Mouse (Mus musculus): ENCODE results near the gene Orc6. TPM values are rescaled to one million over a fixed set of nuclear protein-coding genes. Genes with fewer than 3 reads are reported as not detected.

Orc6 gene
- polyA plus RNA-seq, 1 experiment from 2014 or later = 109 TPM

GRCm38 (mm10) chr8:85327036-85327435 lies 27.6 kb downstream of the Orc6 start:
- Histone ChIP-seq H3K9me3 (replicated peaks) (no peaks in the 10 kb centered on the region), H3K4me2 (no peak overlapping the region), H3K9ac (no peak overlapping the region), H3K4me1 (no peaks in the 10 kb centered on the region), H3K4me3 (no peak overlapping the region), H3K27ac (no peak overlapping the region), H3K27me3 (no peaks in the 10 kb centered on the region), H3K36me3 (ENCODE audit: poor library complexity, severe bottlenecking) (no peaks in the 10 kb centered on the region)
- 82% methylated on average over 9 of the region's 9 CpGs for WGBS
- ATAC-seq = no peak

- Histone ChIP-seq H3K4me2 (no peak overlapping the region), H3K9me3 (replicated peaks) (no peaks in the 10 kb centered on the region), H3K4me1 (no peaks in the 10 kb centered on the region), H3K4me3 (no peak overlapping the region), H3K9ac (no peak overlapping the region), H3K36me3 (ENCODE audit: poor library complexity, severe bottlenecking) (no peaks in the 10 kb centered on the region), H3K27ac (no peak overlapping the region), H3K27me3 (no peaks in the 10 kb centered on the region)
- no peak for ATAC-seq
- 82% methylated on average over 1 of the region's 1 CpGs for WGBS
Observed at GRCm38 (mm10) chr8:85329506-85329905, 30.1 kb downstream of the Orc6 start.

- Histone ChIP-seq H3K9me3 (replicated peaks) (no peaks in the 10 kb centered on the region), H3K9ac (no peak overlapping the region), H3K36me3 (ENCODE audit: poor library complexity, severe bottlenecking) (no peaks in the 10 kb centered on the region), H3K4me3 (no peak overlapping the region), H3K27me3 (no peaks in the 10 kb centered on the region), H3K4me1 (no peaks in the 10 kb centered on the region), H3K27ac (no peak overlapping the region), H3K4me2 (no peak overlapping the region)
- no peak for ATAC-seq
Observed at GRCm38 (mm10) chr8:85335105-85335504, 35.7 kb downstream of the Orc6 start.

GRCm38 (mm10) chr8:85336211-85336933 lies 36.9 kb downstream of the Orc6 start:
- Histone ChIP-seq H3K9me3 (replicated peaks) (no peaks in the 10 kb centered on the region), H3K4me3 (no peak overlapping the region), H3K27me3 (no peaks in the 10 kb centered on the region), H3K4me2 (no peak overlapping the region), H3K4me1 (no peaks in the 10 kb centered on the region), H3K36me3 (ENCODE audit: poor library complexity, severe bottlenecking) (no peaks in the 10 kb centered on the region), H3K27ac (no peak overlapping the region), H3K9ac (no peak overlapping the region)
- WGBS = 82% methylated on average over 6 of the region's 6 CpGs
- no peak for ATAC-seq

GRCm38 (mm10) chr8:85337681-85338080 lies 38.2 kb downstream of the Orc6 start:
- H3K27me3 ChIP-seq = no peaks in the 10 kb centered on the region
- H3K27ac ChIP-seq = no peak overlapping the region
- no peaks in the 10 kb centered on the region for H3K4me1 ChIP-seq
- no peak overlapping the region for H3K9ac ChIP-seq
- ATAC-seq = no peak
- 85% methylated on average over 4 of the region's 4 CpGs for WGBS
- H3K4me2 ChIP-seq = no peak overlapping the region
- no peaks in the 10 kb centered on the region for H3K36me3 ChIP-seq (ENCODE audit: poor library complexity, severe bottlenecking)
- no peaks in the 10 kb centered on the region for H3K9me3 ChIP-seq (replicated peaks)
- H3K4me3 ChIP-seq = no peak overlapping the region

- no peak for ATAC-seq
- H3K27ac ChIP-seq = no peak overlapping the region
Observed at GRCm38 (mm10) chr8:85339871-85340573, 40.6 kb downstream of the Orc6 start.

GRCm38 (mm10) chr8:85353287-85353686 lies 53.9 kb downstream of the Orc6 start:
- Histone ChIP-seq H3K4me1 (no peaks in the 10 kb centered on the region), H3K27ac (no peak overlapping the region), H3K36me3 (ENCODE audit: poor library complexity, severe bottlenecking) (no peaks in the 10 kb centered on the region), H3K4me2 (no peak overlapping the region), H3K9me3 (replicated peaks) (no peaks in the 10 kb centered on the region), H3K9ac (no peak overlapping the region), H3K27me3 (no peaks in the 10 kb centered on the region), H3K4me3 (no peak overlapping the region)
- ATAC-seq = no peak
- 80% methylated on average over 4 of the region's 4 CpGs for WGBS

More at GRCm38 (mm10) chr8:85339871-85340573, 40.6 kb downstream of the Orc6 start:
- H3K4me1 ChIP-seq = no peaks in the 10 kb centered on the region
- H3K27me3 ChIP-seq = no peaks in the 10 kb centered on the region
- no peaks in the 10 kb centered on the region for H3K9me3 ChIP-seq (replicated peaks)
- no peak overlapping the region for H3K9ac ChIP-seq
- no peak overlapping the region for H3K4me3 ChIP-seq
- 66% methylated on average over 5 of the region's 5 CpGs for WGBS
- no peaks in the 10 kb centered on the region for H3K36me3 ChIP-seq (ENCODE audit: poor library complexity, severe bottlenecking)
- no peak overlapping the region for H3K4me2 ChIP-seq

Other genes starting within 250 kb of the Orc6 start
- gene Fbxw9, start 239.6 kb upstream of the Orc6 start, polyA plus RNA-seq (2015; fragmentation: Nextera tagmentation; extraction: Ambion mirVana) = 39.4 and 49.1 TPM in 2 replicates
- 0.88 and 0.93 TPM in 2 replicates for gene Gm5741, start 231.7 kb upstream of the Orc6 start, polyA plus RNA-seq (2015; fragmentation: Nextera tagmentation; extraction: Ambion mirVana)
- 79.5 TPM in 2 replicates for gene Dhps, start 227.9 kb upstream of the Orc6 start, polyA plus RNA-seq (2015; fragmentation: Nextera tagmentation; extraction: Ambion mirVana)
- gene Wdr83os, start 218.9 kb upstream of the Orc6 start, polyA plus RNA-seq (2015; fragmentation: Nextera tagmentation; extraction: Ambion mirVana) = 136 and 137 TPM in 2 replicates
- 52.9 and 57.8 TPM in 2 replicates for gene Wdr83, start 218.3 kb upstream of the Orc6 start, polyA plus RNA-seq (2015; fragmentation: Nextera tagmentation; extraction: Ambion mirVana)
- gene Man2b1, start 216.4 kb upstream of the Orc6 start, polyA plus RNA-seq (2015; fragmentation: Nextera tagmentation; extraction: Ambion mirVana) = 14.6 and 14.7 TPM in 2 replicates
- gene Zfp791, start 176.5 kb upstream of the Orc6 start, polyA plus RNA-seq (2015; fragmentation: Nextera tagmentation; extraction: Ambion mirVana) = 2.1 and 2.3 TPM in 2 replicates
- not detected in 2 replicates for gene Cks1brt, start 147.7 kb upstream of the Orc6 start, polyA plus RNA-seq (2015; fragmentation: Nextera tagmentation; extraction: Ambion mirVana)
- not detected in 2 replicates for gene Olfr371, start 73.6 kb upstream of the Orc6 start, polyA plus RNA-seq (2015; fragmentation: Nextera tagmentation; extraction: Ambion mirVana)
- 161 and 165 TPM in 2 replicates for gene Vps35, start 170 bp downstream of the Orc6 start, polyA plus RNA-seq (2015; fragmentation: Nextera tagmentation; extraction: Ambion mirVana)
- gene Mylk3, start 86.7 kb downstream of the Orc6 start, polyA plus RNA-seq (2015; fragmentation: Nextera tagmentation; extraction: Ambion mirVana) = 0.45 and 0.60 TPM in 2 replicates
- 53.4 and 60.3 TPM in 2 replicates for gene 4921524J17Rik, start 133.2 kb downstream of the Orc6 start, polyA plus RNA-seq (2015; fragmentation: Nextera tagmentation; extraction: Ambion mirVana)
- 30.2 and 32.9 TPM in 2 replicates for gene Gpt2, start 192.9 kb downstream of the Orc6 start, polyA plus RNA-seq (2015; fragmentation: Nextera tagmentation; extraction: Ambion mirVana)